Mouse (Mus musculus): ENCODE data around the gene Asic4. TPM values are rescaled to one million over a fixed set of nuclear protein-coding genes. Genes with fewer than 3 reads are reported as not detected.

Asic4 gene
- polyA plus RNA-seq, 1 experiment, result 0.08 TPM

DNA sequence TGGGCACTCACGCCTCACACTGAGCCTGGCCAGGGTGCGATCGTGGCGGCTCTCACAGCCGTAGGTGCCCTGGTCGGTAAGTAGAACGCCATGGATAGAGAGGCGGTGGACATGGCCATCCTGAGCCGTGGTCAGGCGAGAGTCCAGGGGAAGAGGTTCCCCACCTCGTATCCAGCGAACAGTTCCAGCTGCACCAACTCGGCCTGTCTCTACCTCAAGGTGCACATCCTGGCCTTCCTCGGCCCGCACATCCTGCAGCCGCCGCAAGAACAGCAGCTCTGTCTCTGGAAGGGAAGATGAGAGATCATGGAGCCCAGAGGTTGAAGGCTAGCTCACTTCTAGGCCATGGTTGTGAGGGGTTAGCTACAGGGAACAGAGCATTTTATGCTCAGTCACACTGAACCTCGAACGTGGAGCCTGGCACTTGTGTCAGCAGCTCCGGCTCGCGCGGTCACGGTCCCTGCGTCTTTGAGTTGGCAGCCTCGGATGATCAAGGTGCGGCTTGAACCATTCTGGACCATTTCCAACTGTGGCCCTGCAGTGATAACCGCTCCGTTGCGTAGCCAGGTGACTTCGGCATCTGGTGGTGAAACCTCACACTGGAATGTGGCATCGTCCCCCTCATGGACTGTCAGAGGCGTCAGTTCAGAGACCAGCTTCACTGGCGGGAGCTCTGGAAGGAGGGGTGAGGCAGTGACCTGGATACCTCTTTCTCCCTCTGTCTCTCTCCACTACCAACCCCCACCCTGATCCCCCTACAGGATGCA is 40.7 kb downstream of the Asic4 start:
- H3K4me1 ChIP-seq (ENCODE audit: control insufficient read depth, insufficient read depth, low read length), result peaks cover 8% of the 10 kb centered on the region
- TF ChIP-seq POLR2A (IDR thresholded peaks at IDR 0.05; ENCODE audit: low read depth, low read length), result no peak
- no peak for TF ChIP-seq CTCF (conservative IDR thresholded peaks at IDR 0.05; ENCODE audit: insufficient read depth, insufficient read length, low read depth, low read length)
- no peak for DNase-seq
- 93% methylated on average over 34 of the region's 34 CpGs for WGBS
- H3K27me3 ChIP-seq (replicated peaks; ENCODE audit: control insufficient read depth, insufficient read depth, low read length), result no peaks in the 10 kb centered on the region
- H3K27ac ChIP-seq (ENCODE audit: insufficient read depth, low read depth, low read length), result no peak overlapping the region
- no peak overlapping the region for H3K4me3 ChIP-seq (ENCODE audit: insufficient read depth, low read depth, low read length)
- H3K36me3 ChIP-seq (ENCODE audit: control insufficient read depth, insufficient read depth, low read length), result no peaks in the 10 kb centered on the region

GRCm38 (mm10) chr1:75492579-75493170 is 42.4 kb downstream of the Asic4 start:
- WGBS, result 89% methylated on average over 24 of the region's 24 CpGs
- no peak for TF ChIP-seq CTCF (conservative IDR thresholded peaks at IDR 0.05; ENCODE audit: insufficient read depth, insufficient read length, low read depth, low read length)
- TF ChIP-seq POLR2A (IDR thresholded peaks at IDR 0.05; ENCODE audit: low read depth, low read length), result no peak
- Histone ChIP-seq H3K4me3 (ENCODE audit: insufficient read depth, low read depth, low read length) (no peak overlapping the region), H3K36me3 (ENCODE audit: control insufficient read depth, insufficient read depth, low read length) (no peaks in the 10 kb centered on the region), H3K27me3 (replicated peaks; ENCODE audit: control insufficient read depth, insufficient read depth, low read length) (no peaks in the 10 kb centered on the region), H3K27ac (ENCODE audit: insufficient read depth, low read depth, low read length) (no peak overlapping the region), H3K4me1 (ENCODE audit: control insufficient read depth, insufficient read depth, low read length) (no peaks in the 10 kb centered on the region)
- DNase-seq, result no peak

DNA sequence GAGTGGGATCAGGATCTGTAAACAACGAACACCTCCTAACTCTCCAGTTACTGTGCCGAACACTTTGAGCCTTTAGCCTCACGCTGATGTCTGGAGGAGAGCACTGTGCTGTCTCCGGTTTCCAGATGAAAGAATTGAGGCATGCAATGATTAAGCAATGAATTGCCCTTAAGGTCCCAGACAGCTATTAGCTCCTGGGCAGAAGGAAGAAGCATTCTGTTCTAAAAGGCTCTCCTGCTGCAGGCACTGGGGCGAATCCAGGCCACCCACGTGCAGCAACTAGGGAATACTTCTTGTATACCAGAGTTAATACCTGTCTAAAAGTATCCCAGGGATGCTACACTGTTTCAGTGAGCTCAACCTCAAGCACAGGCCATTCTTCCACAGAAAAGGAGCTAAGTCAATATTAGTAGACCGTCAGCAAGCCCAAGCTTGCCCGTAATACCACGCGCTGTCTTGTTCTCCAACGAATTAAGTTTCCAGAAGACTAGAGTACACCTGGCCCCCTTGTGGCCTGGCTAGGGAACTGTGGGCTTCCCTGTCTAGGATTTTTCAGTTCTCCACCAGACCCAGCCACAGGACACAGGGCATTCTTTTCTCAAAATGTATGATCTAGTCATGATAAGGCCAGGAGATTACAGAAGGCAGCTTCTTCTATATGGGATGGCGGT is 44.8 kb downstream of the Asic4 start:
- Histone ChIP-seq H3K4me1 (ENCODE audit: control insufficient read depth, insufficient read depth, low read length) (no peaks in the 10 kb centered on the region), H3K27me3 (replicated peaks; ENCODE audit: control insufficient read depth, insufficient read depth, low read length) (no peaks in the 10 kb centered on the region), H3K27ac (ENCODE audit: insufficient read depth, low read depth, low read length) (no peak overlapping the region), H3K4me3 (ENCODE audit: insufficient read depth, low read depth, low read length) (no peak overlapping the region), H3K36me3 (ENCODE audit: control insufficient read depth, insufficient read depth, low read length) (no peaks in the 10 kb centered on the region)
- TF ChIP-seq POLR2A (IDR thresholded peaks at IDR 0.05; ENCODE audit: low read depth, low read length) (no peak), CTCF (conservative IDR thresholded peaks at IDR 0.05; ENCODE audit: insufficient read depth, insufficient read length, low read depth, low read length) (peak; percentile 75)
- peak; percentile 56 for DNase-seq
- WGBS, result 40% methylated on average over 12 of the region's 12 CpGs

GRCm38 (mm10) chr1:75498897-75499296 is 48.7 kb downstream of the Asic4 start:
- Histone ChIP-seq H3K4me3 (ENCODE audit: insufficient read depth, low read depth, low read length) (no peak overlapping the region), H3K36me3 (ENCODE audit: control insufficient read depth, insufficient read depth, low read length) (no peaks in the 10 kb centered on the region), H3K4me1 (ENCODE audit: control insufficient read depth, insufficient read depth, low read length) (no peaks in the 10 kb centered on the region), H3K27me3 (replicated peaks; ENCODE audit: control insufficient read depth, insufficient read depth, low read length) (no peaks in the 10 kb centered on the region), H3K27ac (ENCODE audit: insufficient read depth, low read depth, low read length) (no peak overlapping the region)
- DNase-seq, result no peak
- 89% methylated on average over 4 of the region's 4 CpGs for WGBS
- TF ChIP-seq CTCF (conservative IDR thresholded peaks at IDR 0.05; ENCODE audit: insufficient read depth, insufficient read length, low read depth, low read length) (no peak), POLR2A (IDR thresholded peaks at IDR 0.05; ENCODE audit: low read depth, low read length) (no peak)

- Histone ChIP-seq H3K4me1 (ENCODE audit: control insufficient read depth, insufficient read depth, low read length) (no peaks in the 10 kb centered on the region), H3K4me3 (ENCODE audit: insufficient read depth, low read depth, low read length) (no peak overlapping the region), H3K27ac (ENCODE audit: insufficient read depth, low read depth, low read length) (no peak overlapping the region), H3K36me3 (ENCODE audit: control insufficient read depth, insufficient read depth, low read length) (no peaks in the 10 kb centered on the region), H3K27me3 (replicated peaks; ENCODE audit: control insufficient read depth, insufficient read depth, low read length) (no peaks in the 10 kb centered on the region)
- no peak for DNase-seq
- 82% methylated on average over 7 of the region's 7 CpGs for WGBS
- 0 out of 2 replicates have a peak, but pooled peaks have one; percentile 25 for TF ChIP-seq CTCF (conservative IDR thresholded peaks at IDR 0.05; ENCODE audit: insufficient read depth, insufficient read length, low read depth, low read length)
- TF ChIP-seq POLR2A (IDR thresholded peaks at IDR 0.05; ENCODE audit: low read depth, low read length), result no peak
Observed at GRCm38 (mm10) chr1:75499441-75499840, 49.2 kb downstream of the Asic4 start.

DNA sequence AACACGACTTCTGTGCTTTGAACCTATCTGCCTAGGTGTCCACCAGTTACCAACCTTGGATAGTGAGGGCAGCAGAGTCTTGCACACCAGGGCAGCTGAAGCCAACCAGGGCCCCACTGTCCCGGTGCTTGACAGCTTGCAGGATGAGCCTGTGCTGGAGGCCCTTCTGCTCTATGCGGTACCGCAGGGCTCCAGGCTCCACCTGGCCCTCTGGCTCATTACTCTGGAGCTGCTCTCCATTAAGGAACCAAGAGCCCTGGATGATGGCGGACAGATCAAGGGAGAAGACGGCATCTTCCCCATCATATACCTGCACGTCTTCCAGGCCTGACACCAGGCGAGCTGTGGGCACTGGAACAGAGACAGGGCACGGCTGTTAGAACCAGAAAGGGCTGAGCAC is 51.7 kb downstream of the Asic4 start:
- WGBS, result 98% methylated on average over 9 of the region's 9 CpGs
- no peak for DNase-seq
- no peak for TF ChIP-seq CTCF (conservative IDR thresholded peaks at IDR 0.05; ENCODE audit: insufficient read depth, insufficient read length, low read depth, low read length)
- TF ChIP-seq POLR2A (IDR thresholded peaks at IDR 0.05; ENCODE audit: low read depth, low read length), result no peak
- Histone ChIP-seq H3K27ac (ENCODE audit: insufficient read depth, low read depth, low read length) (no peak overlapping the region), H3K36me3 (ENCODE audit: control insufficient read depth, insufficient read depth, low read length) (no peaks in the 10 kb centered on the region), H3K4me3 (ENCODE audit: insufficient read depth, low read depth, low read length) (no peak overlapping the region), H3K4me1 (ENCODE audit: control insufficient read depth, insufficient read depth, low read length) (no peaks in the 10 kb centered on the region), H3K27me3 (replicated peaks; ENCODE audit: control insufficient read depth, insufficient read depth, low read length) (no peaks in the 10 kb centered on the region)

Measured in kidney, adult 2 months (tissue).